Mouse (Mus musculus): ENCODE results near the gene Pnpla5. TPM values are rescaled to one million over a fixed set of nuclear protein-coding genes. Genes with fewer than 3 reads are reported as not detected.

The Pnpla5 gene
- polyA plus RNA-seq, 1 experiment from 2014 or later: not detected

GRCm38 (mm10) chr15:84140929-84141328, 18.0 kb upstream of the Pnpla5 start:
- H3K36me3 ChIP-seq (ENCODE audit: control insufficient read depth, insufficient read depth, low read length): no peaks in the 10 kb centered on the region
- H3K4me3 ChIP-seq (ENCODE audit: low read depth, low read length): no peak overlapping the region
- no peaks in the 10 kb centered on the region for H3K9me3 ChIP-seq (ENCODE audit: control insufficient read depth, low read length)
- ATAC-seq (ENCODE audit: low read depth): no peak
- no peak overlapping the region for H3K9ac ChIP-seq (replicated peaks; ENCODE audit: low read depth, low read length)
- H3K4me2 ChIP-seq (ENCODE audit: low read depth, low read length): no peak overlapping the region
- no peaks in the 10 kb centered on the region for H3K4me1 ChIP-seq (ENCODE audit: control insufficient read depth, insufficient read depth, low read length)
- no peaks in the 10 kb centered on the region for H3K27me3 ChIP-seq (ENCODE audit: control insufficient read depth, insufficient read depth, low read length)
- no peak overlapping the region for H3K27ac ChIP-seq (ENCODE audit: low read depth, low read length)
- 74% methylated on average over 5 of the region's 5 CpGs for WGBS

GRCm38 (mm10) chr15:84140109-84140508, 17.1 kb upstream of the Pnpla5 start:
- no peak for ATAC-seq (ENCODE audit: low read depth)
- Histone ChIP-seq H3K36me3 (ENCODE audit: control insufficient read depth, insufficient read depth, low read length) (no peaks in the 10 kb centered on the region), H3K27me3 (ENCODE audit: control insufficient read depth, insufficient read depth, low read length) (no peaks in the 10 kb centered on the region), H3K4me1 (ENCODE audit: control insufficient read depth, insufficient read depth, low read length) (no peaks in the 10 kb centered on the region), H3K4me2 (ENCODE audit: low read depth, low read length) (no peak overlapping the region), H3K9me3 (ENCODE audit: control insufficient read depth, low read length) (no peaks in the 10 kb centered on the region), H3K27ac (ENCODE audit: low read depth, low read length) (no peak overlapping the region), H3K4me3 (ENCODE audit: low read depth, low read length) (no peak overlapping the region), H3K9ac (replicated peaks; ENCODE audit: low read depth, low read length) (no peak overlapping the region)
- 62% methylated on average over 3 of the region's 3 CpGs for WGBS

- H3K4me2 ChIP-seq (ENCODE audit: low read depth, low read length): no peak overlapping the region
- H3K9me3 ChIP-seq (ENCODE audit: control insufficient read depth, low read length): no peaks in the 10 kb centered on the region
- no peaks in the 10 kb centered on the region for H3K27me3 ChIP-seq (ENCODE audit: control insufficient read depth, insufficient read depth, low read length)
- H3K4me3 ChIP-seq (ENCODE audit: low read depth, low read length): no peak overlapping the region
- WGBS: 93% methylated on average over 5 of the region's 5 CpGs
- ATAC-seq (ENCODE audit: low read depth): no peak
- H3K4me1 ChIP-seq (ENCODE audit: control insufficient read depth, insufficient read depth, low read length): no peaks in the 10 kb centered on the region
- no peak overlapping the region for H3K27ac ChIP-seq (ENCODE audit: low read depth, low read length)
- no peak overlapping the region for H3K9ac ChIP-seq (replicated peaks; ENCODE audit: low read depth, low read length)
- H3K36me3 ChIP-seq (ENCODE audit: control insufficient read depth, insufficient read depth, low read length): no peaks in the 10 kb centered on the region
These were observed 16.6 kb upstream of the Pnpla5 start for GRCm38 (mm10) chr15:84139592-84140005.

- no peak overlapping the region for H3K9ac ChIP-seq (replicated peaks; ENCODE audit: low read depth, low read length)
- no peaks in the 10 kb centered on the region for H3K27me3 ChIP-seq (ENCODE audit: control insufficient read depth, insufficient read depth, low read length)
- H3K4me1 ChIP-seq (ENCODE audit: control insufficient read depth, insufficient read depth, low read length): no peaks in the 10 kb centered on the region
- H3K36me3 ChIP-seq (ENCODE audit: control insufficient read depth, insufficient read depth, low read length): no peaks in the 10 kb centered on the region
- H3K4me2 ChIP-seq (ENCODE audit: low read depth, low read length): no peak overlapping the region
- H3K9me3 ChIP-seq (ENCODE audit: control insufficient read depth, low read length): no peaks in the 10 kb centered on the region
- 16% methylated on average over 12 of the region's 12 CpGs for WGBS
- no peak overlapping the region for H3K27ac ChIP-seq (ENCODE audit: low read depth, low read length)
- no peak overlapping the region for H3K4me3 ChIP-seq (ENCODE audit: low read depth, low read length)
- ATAC-seq (ENCODE audit: low read depth): no peak
These were observed 13.8 kb upstream of the Pnpla5 start for GRCm38 (mm10) chr15:84136473-84137415.

- ATAC-seq (ENCODE audit: low read depth): no peak
- H3K4me1 ChIP-seq (ENCODE audit: control insufficient read depth, insufficient read depth, low read length): no peaks in the 10 kb centered on the region
- no peak overlapping the region for H3K27ac ChIP-seq (ENCODE audit: low read depth, low read length)
- no peaks in the 10 kb centered on the region for H3K9me3 ChIP-seq (ENCODE audit: control insufficient read depth, low read length)
- no peak overlapping the region for H3K4me3 ChIP-seq (ENCODE audit: low read depth, low read length)
- 91% methylated on average over 5 of the region's 5 CpGs for WGBS
- H3K36me3 ChIP-seq (ENCODE audit: control insufficient read depth, insufficient read depth, low read length): no peaks in the 10 kb centered on the region
- H3K27me3 ChIP-seq (ENCODE audit: control insufficient read depth, insufficient read depth, low read length): no peaks in the 10 kb centered on the region
- no peak overlapping the region for H3K9ac ChIP-seq (replicated peaks; ENCODE audit: low read depth, low read length)
- H3K4me2 ChIP-seq (ENCODE audit: low read depth, low read length): no peak overlapping the region
These were observed 12.5 kb upstream of the Pnpla5 start for GRCm38 (mm10) chr15:84135472-84135871.

GRCm38 (mm10) chr15:84133440-84133839, 10.5 kb upstream of the Pnpla5 start:
- Histone ChIP-seq H3K9ac (replicated peaks; ENCODE audit: low read depth, low read length) (no peak overlapping the region), H3K4me2 (ENCODE audit: low read depth, low read length) (no peak overlapping the region), H3K36me3 (ENCODE audit: control insufficient read depth, insufficient read depth, low read length) (no peaks in the 10 kb centered on the region), H3K27ac (ENCODE audit: low read depth, low read length) (no peak overlapping the region), H3K4me3 (ENCODE audit: low read depth, low read length) (no peak overlapping the region), H3K27me3 (ENCODE audit: control insufficient read depth, insufficient read depth, low read length) (no peaks in the 10 kb centered on the region), H3K9me3 (ENCODE audit: control insufficient read depth, low read length) (no peaks in the 10 kb centered on the region), H3K4me1 (ENCODE audit: control insufficient read depth, insufficient read depth, low read length) (no peaks in the 10 kb centered on the region)
- ATAC-seq (ENCODE audit: low read depth): no peak
- WGBS: 76% methylated on average over 4 of the region's 4 CpGs

- no peaks in the 10 kb centered on the region for H3K36me3 ChIP-seq (ENCODE audit: control insufficient read depth, insufficient read depth, low read length)
- H3K27me3 ChIP-seq (ENCODE audit: control insufficient read depth, insufficient read depth, low read length): no peaks in the 10 kb centered on the region
- no peaks in the 10 kb centered on the region for H3K9me3 ChIP-seq (ENCODE audit: control insufficient read depth, low read length)
- H3K9ac ChIP-seq (replicated peaks; ENCODE audit: low read depth, low read length): no peak overlapping the region
- no peak for ATAC-seq (ENCODE audit: low read depth)
- no peak overlapping the region for H3K4me3 ChIP-seq (ENCODE audit: low read depth, low read length)
- no peak overlapping the region for H3K4me2 ChIP-seq (ENCODE audit: low read depth, low read length)
- WGBS: 93% methylated on average over 7 of the region's 7 CpGs
- H3K4me1 ChIP-seq (ENCODE audit: control insufficient read depth, insufficient read depth, low read length): no peaks in the 10 kb centered on the region
- H3K27ac ChIP-seq (ENCODE audit: low read depth, low read length): no peak overlapping the region
These were observed 9.0 kb upstream of the Pnpla5 start for GRCm38 (mm10) chr15:84131971-84132370.

GRCm38 (mm10) chr15:84131096-84131786, 8.3 kb upstream of the Pnpla5 start:
- H3K36me3 ChIP-seq (ENCODE audit: control insufficient read depth, insufficient read depth, low read length): no peaks in the 10 kb centered on the region
- WGBS: 67% methylated on average over 16 of the region's 16 CpGs
- H3K9ac ChIP-seq (replicated peaks; ENCODE audit: low read depth, low read length): no peak overlapping the region
- no peak overlapping the region for H3K4me2 ChIP-seq (ENCODE audit: low read depth, low read length)
- H3K4me1 ChIP-seq (ENCODE audit: control insufficient read depth, insufficient read depth, low read length): no peaks in the 10 kb centered on the region
- no peak overlapping the region for H3K4me3 ChIP-seq (ENCODE audit: low read depth, low read length)
- no peak overlapping the region for H3K27ac ChIP-seq (ENCODE audit: low read depth, low read length)
- no peaks in the 10 kb centered on the region for H3K27me3 ChIP-seq (ENCODE audit: control insufficient read depth, insufficient read depth, low read length)
- no peaks in the 10 kb centered on the region for H3K9me3 ChIP-seq (ENCODE audit: control insufficient read depth, low read length)
- ATAC-seq (ENCODE audit: low read depth): no peak

GRCm38 (mm10) chr15:84126871-84127270, 3.9 kb upstream of the Pnpla5 start:
- no peak for ATAC-seq (ENCODE audit: low read depth)
- Histone ChIP-seq H3K4me1 (ENCODE audit: control insufficient read depth, insufficient read depth, low read length) (no peaks in the 10 kb centered on the region), H3K4me2 (ENCODE audit: low read depth, low read length) (no peak overlapping the region), H3K27ac (ENCODE audit: low read depth, low read length) (no peak overlapping the region), H3K27me3 (ENCODE audit: control insufficient read depth, insufficient read depth, low read length) (no peaks in the 10 kb centered on the region), H3K4me3 (ENCODE audit: low read depth, low read length) (no peak overlapping the region), H3K9me3 (ENCODE audit: control insufficient read depth, low read length) (no peaks in the 10 kb centered on the region), H3K9ac (replicated peaks; ENCODE audit: low read depth, low read length) (no peak overlapping the region), H3K36me3 (ENCODE audit: control insufficient read depth, insufficient read depth, low read length) (no peaks in the 10 kb centered on the region)
- 37% methylated on average over 5 of the region's 5 CpGs for WGBS
